Mouse (Mus musculus) forebrain, embryonic 14.5 days (tissue): ENCODE data around the gene Pde6g. TPM values are rescaled to one million over a fixed set of nuclear protein-coding genes. Genes with fewer than 3 reads are reported as not detected.

Experiments used
- ATAC-seq: fragments of 200-750 bp; cut with Nextera tagmentation; 2 replicates; pipeline ENCODE4 v1.8.0; 2017; ENCODE audit warnings: mild to moderate bottlenecking, moderate library complexity
- DNase-seq: peaks from one replicate; pipeline ENCODE4 v3.0.0-alpha.2; 2015; ENCODE audit warnings: low spot score
- H3K27ac ChIP-seq: fragments of 300-500 bp; sonication (generic); 2 replicates; pipeline ENCODE4 v1.5.1; 2014; ENCODE audit warnings: low read depth, mild to moderate bottlenecking, control low read depth, low read length, moderate library complexity
- H3K27me3 ChIP-seq: fragments of 300-500 bp; sonication (generic); replicated peaks from 2 replicates; pipeline ENCODE4 v1.6.1; 2014; ENCODE audit warnings: low read length, control low read depth, mixed read lengths; ENCODE audit not compliant: control insufficient read depth, insufficient read depth
- H3K36me3 ChIP-seq: fragments of 300-500 bp; sonication (generic); 2 replicates; pipeline ENCODE4 v1.6.1; 2014; ENCODE audit warnings: low read length, control low read depth; ENCODE audit not compliant: control insufficient read depth, insufficient read depth
- H3K4me1 ChIP-seq: fragments of 300-500 bp; sonication (generic); 2 replicates; pipeline ENCODE4 v1.6.1; 2014; ENCODE audit warnings: antibody characterized with exemption, low read length, control low read depth; ENCODE audit not compliant: control insufficient read depth, insufficient read depth
- H3K4me2 ChIP-seq: fragments of 300-500 bp; sonication (generic); 2 replicates; pipeline ENCODE4 v1.6.1; 2014; ENCODE audit warnings: mild to moderate bottlenecking, control low read depth, low read length
- H3K4me3 ChIP-seq: fragments of 300-500 bp; sonication (generic); 2 replicates; pipeline ENCODE4 v1.5.1; 2014; ENCODE audit warnings: low read depth, low read length, control low read depth
- H3K9ac ChIP-seq: fragments of 300-500 bp; sonication (generic); 2 replicates; pipeline ENCODE4 v1.6.1; 2014; ENCODE audit warnings: mild to moderate bottlenecking, low read length, control low read depth, moderate library complexity
- H3K9me3 ChIP-seq: fragments of 300-500 bp; sonication (generic); replicated peaks from 2 replicates; pipeline ENCODE4 v1.6.1; 2016; ENCODE audit warnings: low read length, control low read depth, mixed read lengths; ENCODE audit not compliant: control insufficient read depth
- WGBS: fragments of 180-500 bp; shearing (Covaris S2); extraction: QIAGEN DNeasy Blood & Tissue Kit; methylation state at CpG from one replicate; pipeline ENCODE4 v1.1.7; 2014; 5-methylcytosine and 5-hydroxymethylcytosine counted together
- polyA plus RNA-seq: library from polyadenylated mRNA; unstranded; fragments of >200 nt; fragmentation: Nextera tagmentation; extraction: Ambion mirVana; gene quantifications from 2 replicates; pipeline ENCODE4 v1.2.1, GENCODE M21; 2014

Pde6g gene
- polyA plus RNA-seq = not detected in 2 replicates

DNA sequence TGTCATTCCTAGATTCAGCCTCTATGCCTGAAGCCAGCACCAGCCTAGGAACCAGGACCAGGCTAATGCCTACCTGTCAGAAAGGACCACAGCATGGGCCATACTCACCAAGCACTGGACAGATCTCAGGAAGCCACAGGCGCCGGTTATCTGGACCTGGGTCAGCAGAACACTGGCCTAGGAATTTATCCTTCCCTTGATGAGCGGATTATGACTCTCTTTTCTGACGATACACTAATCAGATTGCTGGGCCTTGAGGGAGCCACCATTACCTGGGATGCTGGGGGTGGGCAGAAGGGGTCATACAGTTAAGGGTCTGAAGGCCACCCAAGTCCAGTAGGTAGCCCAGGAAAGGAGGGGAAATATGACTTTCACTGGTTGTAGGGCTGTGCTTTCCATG is at the start of gene Pde6g:
Gene Pde6g (minus strand): TSS at position 195 of the 400 bp plus-strand sequence.
- 89% methylated on average over 4 of the region's 4 CpGs for WGBS
- Histone ChIP-seq H3K9me3 (no peaks in the 10 kb centered on the region), H3K36me3 (0 out of 2 replicates have a peak, but pooled peaks cover 2% of the 10 kb centered on the region), H3K4me2 (no peak within 1 kb of the TSS), H3K4me1 (no peaks in the 10 kb centered on the region), H3K9ac (0 out of 2 replicates have a peak within 1 kb of the TSS, but pooled peaks have one; percentile 5), H3K27ac (no peak within 1 kb of the TSS), H3K4me3 (no peak within 1 kb of the TSS), H3K27me3 (no peaks in the 10 kb centered on the region)
- DNase-seq (no peak), ATAC-seq (no peak)

DNA sequence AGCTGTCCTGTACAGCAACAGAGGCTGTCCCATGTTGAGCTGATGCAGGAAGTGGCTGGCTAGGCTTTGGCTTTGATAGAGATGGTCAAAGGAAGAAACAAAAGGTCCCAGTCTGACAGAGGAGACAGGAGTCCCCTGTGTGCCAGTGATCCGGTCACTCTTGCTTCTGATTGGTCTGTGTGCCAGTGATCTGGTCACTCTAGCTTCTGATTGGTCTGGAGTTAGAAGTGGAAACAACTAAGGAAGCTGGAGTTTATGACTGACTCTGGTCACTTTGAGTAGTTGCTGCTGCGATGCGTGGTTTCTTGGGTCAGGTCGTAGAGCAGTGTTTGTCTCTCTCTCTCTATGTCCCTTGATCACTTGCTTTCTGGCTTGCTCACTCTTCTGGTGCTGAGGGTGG is 48.4 kb upstream of the Pde6g start:
- H3K4me3 ChIP-seq = no peak overlapping the region
- DNase-seq (no peak), ATAC-seq (no peak)
- no peaks in the 10 kb centered on the region for H3K4me1 ChIP-seq
- peaks cover 24% of the 10 kb centered on the region for H3K36me3 ChIP-seq
- no peaks in the 10 kb centered on the region for H3K27me3 ChIP-seq
- no peak overlapping the region for H3K4me2 ChIP-seq
- no peak overlapping the region for H3K27ac ChIP-seq
- 85% methylated on average over 4 of the region's 4 CpGs for WGBS
- no peak overlapping the region for H3K9ac ChIP-seq
- H3K9me3 ChIP-seq = no peaks in the 10 kb centered on the region

- H3K9me3 ChIP-seq = no peaks in the 10 kb centered on the region
- H3K4me1 ChIP-seq = no peaks in the 10 kb centered on the region
- H3K27ac ChIP-seq = no peak overlapping the region
- peaks cover 31% of the 10 kb centered on the region for H3K36me3 ChIP-seq
- ATAC-seq (no peak), DNase-seq (no peak)
- no peak overlapping the region for H3K4me3 ChIP-seq
- H3K9ac ChIP-seq = no peak overlapping the region
- WGBS = 65% methylated on average over 6 of the region's 6 CpGs
- no peaks in the 10 kb centered on the region for H3K27me3 ChIP-seq
- no peak overlapping the region for H3K4me2 ChIP-seq
Measured at GRCm38 (mm10) chr11:120501018-120501417, 47.7 kb upstream of the Pde6g start.

DNA sequence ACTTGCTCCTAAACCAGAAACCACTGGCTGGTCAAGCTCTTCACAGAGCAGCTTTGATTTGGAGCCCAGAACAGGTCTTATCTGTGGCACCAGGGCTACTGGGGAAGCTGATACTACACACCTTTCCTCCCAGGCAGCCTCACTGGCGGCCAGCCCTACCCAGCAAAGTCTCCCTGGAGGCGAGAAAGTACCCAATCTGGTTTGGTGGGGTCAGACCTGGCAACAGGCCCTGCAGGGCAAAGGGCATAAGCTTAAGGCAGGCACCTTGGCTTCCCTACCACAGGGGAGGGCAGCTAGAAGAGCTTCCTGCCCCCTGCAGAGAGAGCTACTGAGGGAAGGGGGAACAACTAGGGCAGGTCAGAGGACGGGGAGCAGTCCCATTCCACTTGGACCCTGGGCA is 47.1 kb upstream of the Pde6g start:
- Histone ChIP-seq H3K27me3 (no peaks in the 10 kb centered on the region), H3K4me1 (no peaks in the 10 kb centered on the region), H3K27ac (no peak overlapping the region), H3K4me3 (no peak overlapping the region), H3K4me2 (no peak overlapping the region), H3K9ac (no peak overlapping the region), H3K36me3 (peaks cover 37% of the 10 kb centered on the region), H3K9me3 (no peaks in the 10 kb centered on the region)
- DNase-seq (no peak), ATAC-seq (no peak)
- 30% methylated on average over 3 of the region's 3 CpGs for WGBS

GRCm38 (mm10) chr11:120499894-120500293 is 46.6 kb upstream of the Pde6g start:
- 87% methylated on average over 6 of the region's 6 CpGs for WGBS
- Histone ChIP-seq H3K4me2 (no peak overlapping the region), H3K4me3 (no peak overlapping the region), H3K9ac (no peak overlapping the region), H3K36me3 (peaks cover 42% of the 10 kb centered on the region), H3K27me3 (no peaks in the 10 kb centered on the region), H3K27ac (no peak overlapping the region), H3K4me1 (no peaks in the 10 kb centered on the region), H3K9me3 (no peaks in the 10 kb centered on the region)
- no peak for DNase-seq
- no peak for ATAC-seq

- Histone ChIP-seq H3K9ac (no peak overlapping the region), H3K27ac (no peak overlapping the region), H3K4me2 (no peak overlapping the region), H3K36me3 (peaks cover 49% of the 10 kb centered on the region), H3K9me3 (no peaks in the 10 kb centered on the region), H3K27me3 (no peaks in the 10 kb centered on the region), H3K4me1 (no peaks in the 10 kb centered on the region), H3K4me3 (no peak overlapping the region)
- 95% methylated on average over 5 of the region's 5 CpGs for WGBS
- no peak for DNase-seq
- no peak for ATAC-seq
Measured at GRCm38 (mm10) chr11:120498891-120499290, 45.6 kb upstream of the Pde6g start.

DNA sequence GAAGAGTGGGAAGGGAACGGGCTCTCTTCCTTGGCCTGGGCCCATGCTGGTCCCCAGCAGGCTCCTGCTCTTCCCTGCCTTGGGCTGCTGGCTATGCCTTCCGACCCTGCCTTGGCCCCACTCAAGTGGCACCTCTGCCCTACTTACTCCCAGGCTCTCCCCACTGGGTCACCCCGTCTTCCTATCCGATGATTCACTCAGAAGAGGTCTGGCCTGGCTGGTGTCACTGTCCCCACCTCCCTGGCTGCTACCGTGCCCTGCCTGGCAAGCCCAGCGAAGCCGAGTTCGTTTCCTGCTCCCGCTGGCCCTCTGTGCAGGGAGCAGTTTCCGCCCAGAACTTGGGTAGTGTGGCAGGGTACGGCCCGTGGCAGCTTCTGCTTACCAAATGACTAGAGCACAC is 44.9 kb upstream of the Pde6g start:
- peaks cover 4% of the 10 kb centered on the region for H3K4me1 ChIP-seq
- 95% methylated on average over 12 of the region's 12 CpGs for WGBS
- no peak overlapping the region for H3K27ac ChIP-seq
- no peaks in the 10 kb centered on the region for H3K9me3 ChIP-seq
- no peak overlapping the region for H3K4me2 ChIP-seq
- no peaks in the 10 kb centered on the region for H3K27me3 ChIP-seq
- peaks cover 49% of the 10 kb centered on the region for H3K36me3 ChIP-seq
- no peak overlapping the region for H3K4me3 ChIP-seq
- ATAC-seq (no peak), DNase-seq (no peak)
- H3K9ac ChIP-seq = no peak overlapping the region

GRCm38 (mm10) chr11:120497436-120497835 is 44.1 kb upstream of the Pde6g start:
- 89% methylated on average over 3 of the region's 3 CpGs for WGBS
- no peak for ATAC-seq

GRCm38 (mm10) chr11:120493911-120494310 is 40.6 kb upstream of the Pde6g start:
- 81% methylated on average over 3 of the region's 3 CpGs for WGBS
- ATAC-seq = no peak
- DNase-seq = no peak
- no peaks in the 10 kb centered on the region for H3K27me3 ChIP-seq
- H3K9me3 ChIP-seq = no peaks in the 10 kb centered on the region
- H3K36me3 ChIP-seq = peaks cover 59% of the 10 kb centered on the region
- H3K4me1 ChIP-seq = peaks cover 18% of the 10 kb centered on the region
- H3K27ac ChIP-seq = no peak overlapping the region
- no peak overlapping the region for H3K4me3 ChIP-seq
- 0 out of 2 replicates have a peak overlapping the region, but pooled peaks have one; percentile 80 for H3K9ac ChIP-seq
- peak overlapping the region; percentile 98; the same call in 1 of the 2 replicates for H3K4me2 ChIP-seq

More at GRCm38 (mm10) chr11:120497436-120497835, 44.1 kb upstream of the Pde6g start:
- Histone ChIP-seq H3K4me2 (no peak overlapping the region), H3K4me3 (no peak overlapping the region), H3K9ac (no peak overlapping the region), H3K27ac (no peak overlapping the region), H3K27me3 (no peaks in the 10 kb centered on the region), H3K36me3 (peaks cover 49% of the 10 kb centered on the region), H3K9me3 (no peaks in the 10 kb centered on the region), H3K4me1 (peaks cover 10% of the 10 kb centered on the region)
- DNase-seq = no peak
